Mouse (Mus musculus): ENCODE results near the gene Ostm1.

GRCm38 (mm10) chr10:42585156-42585555 lies 1.5 kb downstream of the Ostm1 start:
- no peak for TF ChIP-seq CTCF (IDR thresholded peaks at IDR 0.05; ENCODE audit: low read depth, low read length)
- no peak for TF ChIP-seq POLR2A (IDR thresholded peaks at IDR 0.05; ENCODE audit: extremely low read depth, insufficient read depth, low read length)

Data from liver, adult 2 months (tissue).